Mouse (Mus musculus) spleen, postnatal 4 days (tissue): ENCODE measurements around the gene Gnat1.
A peak's percentile ranks its signal among the peaks of the same experiment; 100 is the strongest.

Source experiments
- DNase-seq, 2 experiments: peaks; one replicate each; pipeline ENCODE4 v3.0.0; 2022; ENCODE audit warnings: low spot score in 2 of 2

Gnat1 gene

DNA sequence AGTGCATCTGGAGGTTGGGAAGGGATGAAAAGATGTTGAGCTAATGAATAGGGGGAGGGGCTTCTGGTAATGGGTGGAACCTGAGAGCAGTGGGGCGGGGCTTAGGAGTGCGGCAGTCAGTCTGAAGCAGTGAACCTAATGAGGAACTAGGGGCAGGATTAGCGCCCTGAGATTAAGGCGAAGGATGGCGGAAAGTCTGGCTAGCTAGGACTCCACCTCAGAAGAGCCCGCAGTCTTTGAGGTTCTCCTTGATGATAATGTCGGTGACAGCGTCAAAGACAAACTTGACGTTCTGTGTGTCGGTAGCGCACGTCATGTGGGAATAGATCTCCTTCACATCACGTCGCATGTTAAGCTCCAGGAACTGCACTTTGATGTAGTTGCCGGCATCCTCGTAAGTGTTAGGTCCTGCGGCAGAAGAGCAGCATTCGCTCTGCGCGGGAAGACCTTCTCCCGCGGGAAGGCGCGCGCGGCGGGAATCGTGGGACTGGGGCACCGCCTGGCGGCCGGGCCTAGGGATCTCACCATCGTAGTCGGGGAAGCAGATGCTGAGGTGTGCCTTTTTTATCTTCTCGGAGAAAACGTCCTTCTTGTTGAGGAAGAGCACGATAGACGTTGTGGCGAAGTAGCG, 3.7 kb downstream of the Gnat1 start:
- DNase-seq, result peak; percentile 37 to 75

DNA sequence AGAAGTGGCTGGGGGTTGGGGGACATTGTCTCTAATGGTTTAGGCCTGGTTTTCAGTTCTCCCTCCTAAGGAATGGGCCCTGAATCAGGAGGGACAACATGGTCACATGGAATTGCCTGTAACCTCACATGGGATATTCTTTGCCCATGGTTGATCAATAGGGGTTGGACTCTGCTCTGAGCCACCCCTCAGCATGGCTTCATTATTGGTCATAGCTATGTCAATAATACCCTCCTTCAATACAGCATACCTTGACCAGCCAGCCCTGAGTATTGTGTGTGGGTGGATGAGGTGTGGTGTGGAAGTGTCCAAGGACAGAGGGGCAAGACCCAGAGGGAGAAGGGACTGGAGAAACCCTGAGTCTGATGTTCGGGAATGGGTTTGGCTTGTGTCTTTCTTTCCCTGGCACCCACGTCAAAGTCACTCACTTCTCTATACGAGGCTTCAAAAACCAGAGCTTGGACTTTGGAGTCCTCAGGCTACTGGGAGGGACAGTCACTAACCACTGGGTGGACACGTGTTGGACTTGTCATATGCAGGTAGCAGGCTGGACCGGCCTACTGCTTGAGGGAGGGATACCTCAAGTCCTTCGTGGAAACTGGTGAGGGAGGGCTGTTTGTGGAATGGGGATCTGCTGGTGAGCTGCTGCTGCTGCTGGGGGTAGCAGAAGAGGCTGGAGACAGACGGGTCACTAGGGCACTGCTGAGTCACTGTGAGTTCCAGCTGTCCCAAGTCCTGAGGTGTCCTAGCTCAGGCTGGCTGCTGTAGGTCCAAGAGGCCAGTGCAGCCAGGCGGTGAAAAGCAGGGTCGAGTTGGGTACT, 4.7 kb downstream of the Gnat1 start:
- DNase-seq, result no peak

DNA sequence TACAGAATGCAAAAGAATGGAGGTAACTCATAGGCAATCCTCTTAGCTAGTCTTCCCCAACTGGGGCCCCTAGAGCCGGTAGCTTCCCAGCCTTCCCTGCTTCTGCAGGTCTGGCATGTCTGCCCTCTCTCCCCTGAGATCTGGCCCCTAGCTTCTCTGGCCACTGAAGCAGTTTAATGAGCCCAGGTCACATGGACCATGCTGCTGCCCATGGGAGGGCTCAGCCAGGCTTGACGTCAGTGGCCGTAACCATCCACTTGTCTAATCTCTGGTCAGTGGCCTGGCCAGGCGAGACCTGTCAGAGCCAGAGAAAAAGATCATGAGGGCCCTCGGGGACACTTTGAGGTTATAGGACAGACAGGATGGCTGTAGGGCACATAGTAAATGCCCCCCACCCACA, 9.3 kb downstream of the Gnat1 start:
- DNase-seq, result no peak

DNA sequence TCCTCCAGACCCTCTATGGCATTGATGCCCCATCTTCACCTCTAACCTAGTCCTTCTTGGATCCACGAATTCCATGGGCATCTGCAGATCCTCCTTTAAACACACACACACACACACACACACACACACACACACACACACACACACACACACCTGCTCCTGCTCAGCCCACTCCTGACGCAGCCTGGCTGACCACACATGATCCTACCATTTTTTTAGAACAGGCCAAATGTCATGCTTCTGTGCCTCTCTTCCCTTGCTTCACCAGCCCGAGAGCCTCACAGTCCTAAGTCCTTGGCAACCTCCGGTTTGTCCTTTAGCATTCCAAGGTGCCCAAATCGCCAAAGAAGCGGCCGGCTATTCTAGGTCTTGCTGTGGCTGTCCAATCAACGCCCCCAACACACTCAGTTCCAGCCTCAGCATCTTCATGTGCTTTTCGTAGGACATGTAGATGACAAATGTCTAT, 10.0 kb downstream of the Gnat1 start, which contains the start of gene Slc38a3:
TSS of gene Slc38a3 (minus strand) at position 51 of the 466 bp plus-strand sequence.
- no peak for DNase-seq

DNA sequence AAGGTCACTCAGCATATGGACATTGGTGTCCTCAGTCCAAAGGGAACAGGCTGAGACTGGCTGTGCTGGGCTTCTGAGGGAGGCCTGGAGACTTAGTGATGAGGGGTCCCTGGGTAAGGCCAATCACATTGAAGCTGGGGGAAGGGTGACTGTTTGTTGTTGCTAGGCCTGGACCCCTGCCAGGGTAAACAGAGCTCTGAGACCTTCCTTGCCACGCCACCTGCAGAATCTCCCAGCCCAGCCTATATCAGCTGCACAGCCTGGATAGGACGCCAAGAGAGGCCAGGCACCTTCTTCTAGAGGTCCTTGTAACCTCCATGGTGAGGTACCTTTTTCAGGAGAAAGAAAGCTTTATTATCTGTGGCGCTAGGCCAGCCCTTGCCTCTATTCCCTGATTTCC, 10.6 kb downstream of the Gnat1 start:
- no peak for DNase-seq

DNA sequence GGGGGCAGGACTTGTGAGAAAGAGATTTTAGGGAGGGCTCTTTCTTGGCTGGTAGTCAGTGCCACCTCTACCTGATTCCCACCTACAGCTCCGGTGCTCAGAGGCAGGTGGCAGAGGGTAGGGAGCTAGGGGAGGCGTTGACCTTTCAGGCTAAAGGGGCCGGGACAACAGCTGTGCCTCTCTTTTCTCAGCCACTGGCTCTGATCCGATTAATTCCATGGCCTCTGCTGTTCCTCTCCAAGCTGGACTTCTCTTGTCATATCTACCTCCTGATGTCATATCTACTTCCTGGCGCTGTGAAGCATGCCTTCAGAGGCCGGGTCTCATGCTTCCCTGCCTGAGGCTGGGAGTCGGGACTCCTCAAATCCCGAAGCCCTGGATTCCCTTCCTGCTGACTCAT, 11.5 kb downstream of the Gnat1 start:
- no peak for DNase-seq

DNA sequence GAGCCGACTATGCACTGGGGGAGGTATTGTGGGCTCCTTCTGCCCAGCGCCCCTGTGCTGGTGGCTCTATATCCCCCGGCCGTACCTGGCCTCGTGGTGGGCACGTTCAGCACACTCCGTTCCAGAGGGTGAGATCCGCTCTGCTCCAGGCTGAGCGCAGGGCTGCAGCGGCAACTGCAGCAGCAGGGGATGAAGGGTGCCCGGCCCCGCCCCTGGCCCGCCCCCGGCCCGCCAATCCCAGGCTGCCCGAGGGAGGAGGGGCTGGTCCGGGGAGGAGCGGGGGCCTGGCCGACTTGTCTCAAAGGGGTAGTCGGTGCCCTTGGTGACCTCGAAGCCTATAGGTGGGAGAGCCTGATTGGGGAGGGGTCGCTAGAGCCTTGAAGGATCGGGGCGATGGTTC, 12.3 kb downstream of the Gnat1 start:
- no peak for DNase-seq

DNA sequence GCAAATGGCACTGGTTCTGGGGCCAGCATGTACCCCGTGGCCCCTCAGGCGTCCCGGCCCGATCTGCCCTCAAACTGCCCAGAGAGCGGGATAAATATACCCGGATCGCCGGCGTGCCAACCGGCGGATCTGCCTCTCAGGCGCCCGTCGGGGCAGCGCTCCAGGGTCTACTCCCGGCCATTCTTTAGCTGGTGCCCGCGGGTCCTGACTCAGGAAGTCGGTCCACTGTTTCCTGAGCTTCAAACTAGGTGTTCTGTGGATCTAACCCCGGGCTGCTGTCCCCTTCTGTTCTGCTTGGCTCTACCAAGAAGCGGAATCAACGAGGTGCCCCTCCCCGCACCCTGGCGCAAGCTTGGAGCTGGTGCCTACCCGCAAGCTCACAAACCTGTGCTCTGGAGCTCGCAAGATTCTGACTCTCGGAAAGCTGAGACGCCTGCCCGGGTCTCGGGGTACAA, 12.7 kb downstream of the Gnat1 start:
- no peak for DNase-seq

DNA sequence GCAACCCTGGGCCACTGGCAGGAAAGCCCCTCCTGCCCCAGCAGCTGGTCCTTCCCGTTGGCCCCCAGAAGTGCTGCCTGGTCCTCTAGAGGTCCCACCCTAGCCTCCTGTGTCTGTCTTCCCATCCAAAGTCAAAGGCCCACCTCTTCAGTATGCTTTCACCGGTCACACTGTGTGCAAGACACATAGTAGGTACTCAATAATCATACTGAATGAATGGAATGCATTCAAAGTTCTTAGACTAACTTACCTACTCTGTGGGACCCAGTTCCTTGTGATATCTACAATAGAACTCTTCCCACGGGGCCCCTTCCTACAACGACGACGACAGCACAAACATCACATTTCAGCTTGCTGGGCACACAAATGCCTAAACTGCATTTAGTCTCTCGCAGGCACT, 14.2 kb downstream of the Gnat1 start:
- no peak for DNase-seq

DNA sequence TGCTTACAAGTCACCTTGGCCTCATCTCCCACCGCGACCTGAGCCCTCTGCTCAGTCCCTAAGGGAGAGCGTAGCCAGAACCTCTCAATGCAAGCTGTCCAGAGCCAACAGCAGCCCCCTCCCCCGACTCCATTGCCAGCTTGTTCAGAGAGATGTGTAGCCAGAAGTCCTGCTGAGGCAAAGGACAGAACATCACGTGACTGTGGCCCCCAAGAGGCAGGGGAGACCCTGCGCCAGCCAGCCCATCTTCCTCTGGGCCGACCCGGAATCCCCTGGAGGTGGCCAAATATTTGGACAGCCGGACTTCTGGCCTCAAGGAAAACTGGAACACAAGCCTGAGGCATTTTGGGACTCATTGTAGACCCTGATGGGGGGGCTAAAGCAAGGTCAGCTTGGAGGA, 16.0 kb downstream of the Gnat1 start:
- DNase-seq, result no peak

DNA sequence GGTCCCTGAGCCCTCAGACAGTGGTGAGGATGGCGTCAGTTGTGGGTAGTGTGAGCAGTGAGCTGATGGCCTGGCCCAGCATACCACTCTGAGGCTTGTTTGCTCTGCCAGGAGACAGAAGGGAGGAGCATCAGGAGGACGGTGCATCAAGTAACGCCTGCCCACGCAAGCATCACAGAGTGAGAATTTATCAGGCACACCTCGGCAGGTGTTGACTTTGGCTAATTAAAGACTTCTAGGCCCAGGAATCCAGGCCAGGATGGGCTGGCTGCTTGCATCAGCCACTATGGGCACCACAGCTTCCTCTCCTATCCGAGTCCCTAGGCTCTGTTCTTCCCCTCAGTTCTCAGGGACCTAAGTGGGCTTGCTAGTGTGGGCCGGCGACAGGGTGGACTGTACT, 17.2 kb downstream of the Gnat1 start:
- DNase-seq, result no peak

DNA sequence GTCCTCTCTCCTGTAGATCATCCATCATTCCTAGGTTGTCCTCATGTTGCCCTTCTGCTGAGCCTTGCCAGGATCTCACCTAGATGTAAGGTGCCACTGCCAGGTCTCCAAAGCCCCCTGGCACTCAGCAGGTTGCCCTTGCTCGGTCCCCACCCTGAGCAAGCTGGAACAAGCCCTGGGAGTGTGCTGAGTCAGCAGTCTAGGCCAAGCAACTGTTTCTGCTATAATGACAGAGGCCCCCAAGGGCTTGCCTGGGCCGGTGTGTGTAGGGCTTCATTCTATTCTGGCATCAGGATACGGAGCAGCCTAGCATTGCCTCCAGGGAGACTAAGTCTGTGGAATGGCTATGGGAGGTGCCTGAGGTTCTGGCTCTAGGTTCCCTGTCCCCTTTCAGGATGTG, 18.7 kb downstream of the Gnat1 start:
- DNase-seq, result no peak

DNA sequence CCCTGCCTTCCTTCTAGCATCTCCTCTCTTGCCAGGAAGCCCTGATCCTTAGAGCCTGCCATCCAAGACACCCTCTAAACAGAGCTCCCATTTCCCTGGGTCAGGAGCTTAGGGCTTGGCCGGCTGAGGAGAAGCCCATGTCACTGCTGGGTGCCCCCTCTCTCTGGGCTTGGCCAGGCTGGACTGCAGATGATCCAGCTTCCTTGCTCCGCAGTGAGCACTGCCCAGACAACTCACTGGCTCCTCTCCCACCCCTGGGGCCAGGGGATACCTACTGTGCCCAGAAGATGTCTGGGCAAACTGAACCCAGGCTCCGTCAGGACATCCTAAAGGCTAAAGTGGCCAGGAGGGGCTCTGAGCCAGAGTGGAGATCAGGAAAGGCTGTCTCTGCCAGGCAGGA, 19.6 kb downstream of the Gnat1 start:
- DNase-seq, result no peak

DNA sequence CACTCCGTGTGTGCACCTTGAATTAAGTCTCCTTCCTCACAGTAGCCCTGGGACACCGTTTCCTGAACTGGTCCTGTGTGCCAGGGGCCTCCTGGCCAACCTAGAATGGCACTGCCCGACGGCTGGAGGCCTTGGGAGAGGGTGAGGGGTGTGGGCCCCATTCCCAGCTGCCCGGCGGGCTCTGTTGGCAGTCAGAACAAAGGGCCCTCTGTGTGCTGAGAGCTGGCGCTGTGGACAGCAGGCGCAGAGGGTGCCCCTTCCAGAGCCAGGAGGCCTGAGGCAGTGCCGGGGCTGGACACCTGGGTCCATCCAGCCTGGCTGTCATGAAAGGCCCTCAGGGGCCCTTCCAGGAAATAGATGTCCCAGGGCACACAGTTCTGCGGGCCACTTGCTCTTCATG, 20.0 kb downstream of the Gnat1 start:
- no peak for DNase-seq

DNA sequence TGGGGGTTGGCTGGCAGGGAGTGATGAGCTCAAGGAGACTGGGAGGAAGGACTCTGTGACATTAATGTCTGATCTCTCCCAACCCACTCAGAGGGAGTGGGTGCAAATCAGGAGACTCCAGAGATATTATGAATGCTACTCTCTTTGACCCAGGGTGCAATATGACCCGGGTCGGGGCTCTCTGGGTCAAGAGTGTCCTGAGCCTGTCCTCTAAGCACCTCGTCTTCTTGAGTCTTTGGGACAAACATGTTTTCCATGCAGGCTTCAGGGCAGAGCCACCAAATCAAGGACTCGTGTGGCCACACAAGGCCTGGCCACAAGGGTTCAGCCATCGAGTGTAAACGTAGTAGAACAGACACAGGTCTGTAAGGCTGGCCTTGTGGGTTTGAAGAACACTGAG, 21.4 kb downstream of the Gnat1 start:
- DNase-seq, result no peak

DNA sequence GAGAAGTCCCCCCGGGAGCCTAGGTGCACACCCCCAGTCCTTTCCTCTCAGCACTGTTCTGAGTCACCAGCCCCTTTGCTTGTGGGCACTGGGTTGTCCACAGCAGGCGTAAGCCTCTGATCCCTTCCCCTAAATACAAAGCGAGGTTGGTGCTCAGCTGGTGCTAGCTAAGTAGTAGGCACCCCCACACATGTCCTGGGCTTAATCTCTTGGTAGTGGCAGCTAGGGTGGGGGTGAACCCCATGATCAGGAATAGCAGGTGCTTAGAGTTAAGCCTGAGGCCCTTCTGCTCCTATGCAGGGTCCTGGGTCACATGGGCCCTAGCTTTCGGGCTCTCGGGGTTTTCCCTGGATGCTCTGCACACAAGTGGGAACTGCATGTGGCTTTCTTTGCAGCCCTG, 22.4 kb downstream of the Gnat1 start:
- no peak for DNase-seq

DNA sequence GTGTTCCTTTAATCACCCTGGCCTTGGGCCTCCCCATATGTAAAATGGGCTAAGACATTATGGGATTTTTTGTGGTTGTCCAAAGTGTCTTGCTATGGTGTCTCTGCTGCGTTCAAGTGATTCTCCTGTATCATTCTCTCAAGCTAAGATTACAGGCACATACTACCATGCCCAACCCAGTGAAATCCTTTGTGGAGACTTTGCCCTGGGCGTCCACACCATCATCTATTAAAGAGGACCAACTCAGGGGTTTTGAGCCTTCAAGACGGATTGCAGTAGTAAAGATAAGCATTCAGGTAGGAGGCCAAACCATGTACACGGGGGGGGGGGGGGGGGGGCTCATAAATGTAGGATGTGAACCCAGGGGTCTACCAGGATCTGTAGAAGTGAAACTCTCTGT, 24.9 kb downstream of the Gnat1 start:
- DNase-seq, result no peak

DNA sequence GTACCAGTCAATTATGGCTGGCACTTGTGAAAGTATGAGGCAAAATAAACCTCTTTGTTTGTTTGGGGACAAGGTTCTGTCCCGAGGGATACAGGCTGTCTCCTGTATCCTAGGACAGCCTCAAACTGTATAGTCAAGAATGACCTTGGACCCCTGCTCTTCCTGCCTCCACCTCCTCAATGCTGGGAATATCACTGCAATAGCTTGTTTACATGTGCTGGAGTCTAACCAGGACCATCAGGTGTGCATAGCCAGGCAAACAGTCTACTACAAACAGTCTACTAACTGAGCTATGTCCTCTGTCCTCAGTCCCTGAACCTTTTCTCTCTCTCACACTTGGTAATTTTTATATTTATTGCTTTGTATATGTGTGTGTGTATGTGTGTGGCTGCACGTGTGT, 26.0 kb downstream of the Gnat1 start:
- DNase-seq, result no peak

DNA sequence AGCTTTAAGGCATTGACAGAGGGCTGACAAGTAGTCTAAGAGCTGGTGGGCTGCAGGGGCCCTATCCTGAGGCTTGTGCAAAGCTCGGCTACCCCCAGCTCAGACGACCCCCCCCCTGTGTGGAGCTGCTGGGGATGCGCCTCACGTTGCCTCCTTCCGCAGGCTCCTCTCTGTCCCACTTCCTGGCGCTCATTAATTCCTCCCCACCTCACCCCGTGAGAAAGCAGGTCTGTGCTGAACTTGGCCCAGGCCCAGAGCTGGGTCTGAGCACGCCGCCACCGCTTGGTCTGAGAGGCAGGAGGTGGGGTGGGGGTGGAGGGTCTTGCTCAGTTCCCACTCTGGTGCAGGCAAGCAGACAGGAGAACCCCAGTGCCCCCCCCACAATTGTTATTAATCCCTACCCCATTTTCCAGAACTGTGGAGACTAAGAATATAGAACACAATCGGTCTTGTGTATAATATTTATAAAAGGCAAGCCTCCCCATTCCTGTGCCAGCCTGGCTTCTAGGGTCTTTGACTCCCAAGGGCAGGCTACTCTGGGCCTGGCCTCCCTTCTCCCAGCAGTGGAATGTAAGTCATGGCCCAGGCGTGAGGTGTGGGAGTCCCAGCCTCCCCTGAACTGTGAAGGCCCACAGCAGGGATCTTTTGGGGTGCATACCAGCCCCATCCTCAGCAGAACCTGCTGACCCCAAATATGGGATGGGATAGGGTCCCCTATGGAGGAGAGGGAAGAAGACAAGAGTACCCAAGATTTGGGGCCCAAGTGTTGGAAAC, 28.6 kb downstream of the Gnat1 start:
- no peak for DNase-seq

DNA sequence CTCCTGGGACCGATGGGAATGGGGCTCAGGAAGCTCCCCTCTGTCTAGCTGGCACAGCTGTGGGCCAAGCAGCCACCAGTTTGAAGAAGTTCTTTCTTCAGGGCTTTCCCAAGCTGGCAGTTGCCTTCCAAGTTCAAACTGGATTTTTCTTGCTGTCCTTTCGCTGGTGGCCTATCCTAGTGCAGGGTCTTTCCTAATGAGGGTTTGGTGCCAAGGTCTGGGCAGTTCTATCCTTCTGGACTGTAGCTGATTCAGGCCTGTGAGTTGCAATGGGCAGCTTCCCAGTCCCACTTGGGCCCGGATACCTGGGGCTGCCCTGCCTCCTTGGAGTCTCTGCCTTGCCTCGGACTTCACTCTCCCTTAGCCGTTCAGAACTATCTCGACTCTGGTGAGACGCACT, 29.3 kb downstream of the Gnat1 start:
- DNase-seq, result no peak

DNA sequence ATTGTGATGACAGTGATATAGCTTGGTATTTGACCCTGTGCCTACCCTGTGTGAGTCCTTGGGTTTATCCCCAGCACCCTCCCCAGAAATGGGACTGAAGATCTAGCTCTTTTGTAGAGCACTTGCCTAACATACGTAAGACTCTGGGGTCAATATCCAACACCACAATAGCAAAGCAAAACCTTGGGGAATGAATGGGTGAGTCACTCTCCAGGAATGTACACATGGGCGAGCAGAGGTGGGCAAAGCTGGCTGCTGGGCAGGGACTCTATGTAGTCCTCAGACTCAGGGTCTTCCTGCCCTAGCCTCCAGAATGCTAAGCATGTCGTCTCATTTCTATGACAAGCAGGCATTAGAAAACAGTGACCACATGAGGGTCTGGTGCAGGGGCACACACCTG, 30.7 kb downstream of the Gnat1 start:
- DNase-seq, result no peak

DNA sequence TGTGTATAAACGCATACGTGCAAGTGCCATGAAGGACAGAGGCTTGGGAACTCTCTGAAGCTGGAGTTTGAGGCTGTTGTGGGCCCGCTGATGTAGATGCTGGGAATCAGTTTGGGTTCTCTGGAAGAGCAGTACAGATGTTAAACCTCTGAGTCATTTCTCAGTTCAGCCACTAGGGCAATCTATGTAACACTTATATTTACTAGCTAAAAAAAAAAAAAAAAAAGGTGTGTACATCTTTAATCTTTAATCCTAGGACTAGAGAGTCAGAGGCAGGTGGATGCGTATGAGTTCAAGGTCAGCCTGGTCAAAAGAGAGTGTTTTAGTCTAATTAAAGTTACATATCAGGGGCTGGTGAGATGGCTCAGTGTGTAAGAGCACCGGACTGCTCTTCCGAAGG, 32.5 kb downstream of the Gnat1 start:
- DNase-seq, result no peak

DNA sequence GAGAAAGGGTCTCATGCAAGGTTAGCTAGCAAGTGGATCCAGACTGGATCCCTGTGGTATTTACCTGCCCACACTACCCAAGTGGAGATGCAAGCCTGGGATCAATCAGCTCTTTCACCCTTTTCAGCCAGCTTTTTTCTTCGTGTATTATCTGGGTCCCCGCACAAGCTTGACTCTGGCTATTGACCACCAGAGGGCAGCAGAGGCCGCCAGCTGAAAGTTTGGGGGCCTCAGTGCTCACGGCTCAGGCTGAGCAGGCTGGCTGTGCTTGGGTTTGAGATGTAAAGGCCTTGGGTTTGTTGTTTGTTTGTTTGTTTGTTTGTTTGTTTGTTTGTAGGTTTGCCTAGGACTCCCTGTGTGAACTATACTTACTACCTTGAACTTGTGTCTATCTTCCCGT, 33.9 kb downstream of the Gnat1 start:
- DNase-seq, result peak; percentile 77 to 92
